Mouse (Mus musculus) midbrain, embryonic 13.5 days (tissue): ENCODE data around the gene Pold4. TPM values are rescaled to one million over a fixed set of nuclear protein-coding genes. Genes with fewer than 3 reads are reported as not detected.

Experiments used
- ATAC-seq: fragments of 200-750 bp; cut with Nextera tagmentation; 2 replicates; pipeline ENCODE4 v1.8.0; 2017; ENCODE audit warnings: mild to moderate bottlenecking, moderate TSS enrichment, moderate library complexity
- H3K27ac ChIP-seq: fragments of 300-500 bp; sonication (generic); 2 replicates; pipeline ENCODE4 v1.5.1; 2015; ENCODE audit warnings: inconsistent platforms, mild to moderate bottlenecking, moderate library complexity
- H3K27me3 ChIP-seq: fragments of 300-500 bp; sonication (generic); 2 replicates; pipeline ENCODE4 v1.6.1; 2015; ENCODE audit warnings: mild to moderate bottlenecking, inconsistent platforms
- H3K36me3 ChIP-seq: fragments of 300-500 bp; sonication (generic); 2 replicates; pipeline ENCODE4 v1.6.1; 2015; ENCODE audit warnings: mild to moderate bottlenecking, inconsistent platforms
- H3K4me1 ChIP-seq: fragments of 300-500 bp; sonication (generic); replicated peaks from 2 replicates; pipeline ENCODE4 v1.6.1; 2015; ENCODE audit warnings: inconsistent platforms
- H3K4me2 ChIP-seq: fragments of 300-500 bp; sonication (generic); replicated peaks from 2 replicates; pipeline ENCODE4 v1.6.1; 2015; ENCODE audit warnings: moderate library complexity, mild to moderate bottlenecking, inconsistent platforms
- H3K4me3 ChIP-seq: fragments of 300-500 bp; sonication (generic); replicated peaks from 2 replicates; pipeline ENCODE4 v1.5.1; 2015; ENCODE audit warnings: mild to moderate bottlenecking, inconsistent platforms
- H3K9ac ChIP-seq: fragments of 300-500 bp; sonication (generic); replicated peaks from 2 replicates; pipeline ENCODE4 v1.6.1; 2015; ENCODE audit warnings: mild to moderate bottlenecking, inconsistent platforms
- H3K9me3 ChIP-seq: fragments of 300-500 bp; sonication (generic); 2 replicates; pipeline ENCODE4 v1.6.1; 2016; ENCODE audit warnings: mild to moderate bottlenecking, inconsistent platforms
- WGBS: fragments of 180-500 bp; shearing (Covaris S2); methylation state at CpG from one replicate; pipeline ENCODE4 v1.1.7; 2015; 5-methylcytosine and 5-hydroxymethylcytosine counted together
- polyA plus RNA-seq: library from polyadenylated mRNA; unstranded; fragments of >200 nt; fragmentation: Nextera tagmentation; extraction: Ambion mirVana; gene quantifications from 2 replicates; pipeline ENCODE4 v1.2.1, GENCODE M21; 2015

Pold4 gene
- polyA plus RNA-seq, 1 experiment from 2014 or later = 15.3 TPM

DNA sequence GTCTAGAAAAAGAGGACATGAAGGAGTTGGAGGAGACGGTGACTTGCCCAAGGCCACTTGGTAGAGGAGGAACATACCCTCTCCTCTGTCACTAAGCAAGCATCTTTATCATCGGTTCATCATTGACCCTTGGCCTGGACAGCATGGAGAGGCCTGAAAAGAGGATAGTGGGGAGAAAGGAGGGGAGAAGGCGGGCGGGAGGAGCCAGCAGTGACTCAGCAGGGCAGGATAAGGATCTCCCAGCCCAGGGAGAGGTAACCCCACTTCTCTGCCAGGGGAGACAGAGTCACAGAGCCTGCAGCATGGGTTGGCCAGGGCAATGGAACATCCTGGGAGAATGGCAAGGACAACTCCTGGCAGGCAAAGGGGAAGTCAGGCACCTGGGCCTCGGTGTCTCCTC lies 23.1 kb upstream of the Pold4 start:
- 67% methylated on average over 5 of the region's 5 CpGs for WGBS
- no peaks in the 10 kb centered on the region for H3K9me3 ChIP-seq
- no peak overlapping the region for H3K9ac ChIP-seq
- H3K36me3 ChIP-seq = no peaks in the 10 kb centered on the region
- peaks cover 49% of the 10 kb centered on the region for H3K27me3 ChIP-seq
- no peak for ATAC-seq
- H3K4me1 ChIP-seq = peaks cover 12% of the 10 kb centered on the region
- H3K27ac ChIP-seq = no peak overlapping the region
- H3K4me3 ChIP-seq = no peak overlapping the region
- H3K4me2 ChIP-seq = no peak overlapping the region

DNA sequence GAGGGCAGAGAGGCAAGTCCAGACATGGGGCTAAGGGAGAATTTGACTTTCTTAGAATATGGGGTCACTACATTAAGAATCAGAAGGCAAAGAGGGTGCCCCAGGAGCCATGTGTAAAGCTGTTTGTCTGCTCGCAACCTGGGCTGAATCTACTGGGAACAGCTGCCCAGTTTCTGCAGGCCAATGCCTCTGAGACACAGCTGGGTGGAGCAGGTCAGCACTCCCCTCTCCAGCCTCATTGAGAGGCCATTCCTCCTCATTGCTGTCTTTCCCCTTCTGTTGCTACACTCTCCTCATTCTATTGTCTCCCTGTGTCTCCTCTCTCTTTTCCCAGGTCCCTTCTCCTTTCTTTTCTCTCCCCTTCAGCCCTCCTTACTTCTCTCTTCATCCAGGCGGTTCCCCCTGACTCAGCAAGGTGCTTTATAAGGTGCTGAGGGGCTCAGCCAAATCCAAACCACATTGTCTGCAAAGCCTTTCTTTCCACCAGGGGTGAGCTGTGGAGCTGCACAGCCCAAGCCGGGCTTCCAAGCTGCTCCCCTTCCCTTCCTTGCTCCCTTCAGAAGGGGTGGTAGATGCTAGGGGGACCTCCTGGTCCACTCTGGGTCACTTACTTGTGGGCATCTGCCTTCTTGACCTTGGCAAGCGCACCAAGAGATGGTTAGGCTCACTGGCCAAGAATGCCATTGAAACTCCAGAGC lies 19.7 kb upstream of the Pold4 start:
- Histone ChIP-seq H3K36me3 (no peaks in the 10 kb centered on the region), H3K9ac (no peak overlapping the region), H3K4me1 (peaks cover 41% of the 10 kb centered on the region), H3K27ac (no peak overlapping the region), H3K9me3 (no peaks in the 10 kb centered on the region), H3K27me3 (peaks cover 62% of the 10 kb centered on the region), H3K4me2 (no peak overlapping the region), H3K4me3 (no peak overlapping the region)
- no peak for ATAC-seq
- WGBS = 29% methylated on average over 4 of the region's 4 CpGs

DNA sequence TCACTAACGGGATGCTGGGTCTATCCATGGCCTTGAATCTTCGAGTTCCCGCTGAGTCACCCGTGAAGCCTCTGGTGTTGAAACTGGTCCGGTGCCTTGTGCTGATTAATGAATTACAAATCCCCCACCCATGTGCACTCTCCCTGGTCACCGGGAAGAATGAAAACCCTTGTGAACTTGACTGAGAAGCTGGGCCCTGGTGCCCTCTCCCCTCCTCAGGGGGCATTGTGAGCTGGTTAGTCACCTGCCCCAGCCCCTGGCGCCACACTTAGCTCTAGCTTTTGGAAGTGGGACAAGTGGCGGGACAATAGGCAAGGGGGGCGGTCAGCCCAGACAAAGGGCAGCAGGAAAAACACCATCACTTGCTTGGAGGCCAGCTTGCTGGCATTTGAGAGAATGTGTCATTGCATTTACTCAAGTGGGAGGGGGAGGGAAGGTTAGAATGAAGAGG lies 18.1 kb upstream of the Pold4 start:
- WGBS = 6% methylated on average over 9 of the region's 9 CpGs
- ATAC-seq = no peak
- no peak overlapping the region for H3K27ac ChIP-seq
- no peaks in the 10 kb centered on the region for H3K36me3 ChIP-seq
- H3K9ac ChIP-seq = 0 out of 2 replicates have a peak overlapping the region, but pooled peaks have one; percentile 7
- H3K4me3 ChIP-seq = no peak overlapping the region
- H3K9me3 ChIP-seq = no peaks in the 10 kb centered on the region
- H3K4me1 ChIP-seq = peaks cover 44% of the 10 kb centered on the region
- H3K27me3 ChIP-seq = peaks cover 78% of the 10 kb centered on the region
- peak overlapping the region; percentile 96 for H3K4me2 ChIP-seq

DNA sequence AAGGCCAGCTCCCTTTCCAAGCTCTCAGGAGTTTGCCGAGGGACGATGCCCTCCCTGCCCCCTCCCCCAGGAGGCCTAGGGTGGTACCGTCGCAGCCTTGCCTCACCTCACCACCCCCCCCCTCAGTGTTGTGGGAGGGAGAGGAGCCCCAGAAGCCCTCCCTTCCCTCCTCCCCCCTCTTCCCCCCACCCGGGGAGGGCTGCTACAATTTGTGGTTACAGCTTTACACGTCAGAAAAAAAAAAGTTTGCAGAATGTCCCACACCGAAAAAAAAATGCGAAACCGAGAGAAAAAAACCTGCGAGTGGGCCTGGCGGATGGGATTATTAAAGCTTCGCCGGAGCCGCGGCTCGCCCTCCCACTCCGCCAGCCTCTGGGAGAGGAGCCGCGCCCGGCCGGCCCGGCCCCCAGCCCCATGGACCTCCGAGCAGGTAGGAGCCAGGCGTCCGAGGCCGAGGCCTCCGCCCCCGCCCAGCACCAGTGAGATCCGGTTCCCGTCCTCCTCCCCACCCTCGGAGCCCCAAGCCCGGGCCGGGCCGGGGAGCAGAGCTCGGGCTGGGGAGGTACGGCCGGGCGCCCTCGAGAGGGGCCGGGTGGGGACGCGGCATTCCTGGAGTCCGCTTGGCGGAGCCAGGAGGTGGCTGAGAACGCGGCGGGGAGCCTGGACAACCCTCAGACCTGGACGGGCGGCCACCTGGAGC lies 17.5 kb upstream of the Pold4 start, which contains the start of the genes Clcf1 and AC109138.7:
Gene Clcf1, plus strand, starts transcription at position 168 of the 700 bp plus-strand sequence.
Gene AC109138.7, plus strand, starts transcription at position 287 of the 700 bp plus-strand sequence.
- Histone ChIP-seq H3K36me3 (no peaks in the 10 kb centered on the region), H3K4me1 (peaks cover 44% of the 10 kb centered on the region), H3K9me3 (no peaks in the 10 kb centered on the region), H3K4me3 (peak within 1 kb of the TSS; percentile 56), H3K9ac (peak within 1 kb of the TSS; percentile 73), H3K27ac (no peak within 1 kb of the TSS), H3K4me2 (peak within 1 kb of the TSS; percentile 96), H3K27me3 (peaks cover 81% of the 10 kb centered on the region)
- ATAC-seq = peak; percentile 66
- WGBS = under 1% methylated on average over 49 of the region's 49 CpGs

DNA sequence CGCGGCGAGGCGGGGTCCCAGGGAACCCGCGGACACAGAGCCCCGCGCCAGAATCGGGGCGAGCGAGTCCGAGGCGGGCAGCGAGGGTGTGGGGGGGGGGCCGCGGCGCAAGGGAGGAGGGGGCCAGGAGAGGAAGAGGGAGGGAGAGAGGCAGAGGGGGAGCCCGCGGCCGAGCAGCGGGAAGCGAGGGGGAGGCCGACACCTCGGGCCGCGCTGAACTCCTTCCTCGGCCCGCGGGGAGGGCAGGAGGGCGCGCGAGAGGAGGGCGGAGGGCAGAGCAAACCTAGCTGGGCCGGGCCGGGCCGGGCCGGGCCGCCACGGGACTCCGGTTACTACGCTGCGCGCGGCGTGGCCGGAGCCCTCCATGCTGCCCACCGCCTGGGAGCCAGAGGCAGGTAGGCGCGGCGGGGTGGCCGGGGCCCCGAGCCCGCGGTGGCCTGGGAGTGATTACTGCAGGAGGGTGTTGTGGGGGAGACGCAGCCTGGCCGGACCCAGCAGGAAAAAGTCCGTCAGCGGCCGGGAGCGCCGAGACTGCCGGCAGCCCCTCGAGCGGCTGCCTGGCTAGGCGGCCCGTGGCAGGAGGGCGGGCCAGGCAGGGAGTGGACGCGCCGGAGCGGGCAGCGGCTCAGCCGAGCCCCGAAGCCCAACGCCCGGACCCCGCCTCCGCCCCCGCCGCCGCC lies 16.8 kb upstream of the Pold4 start:
- Histone ChIP-seq H3K9ac (peak overlapping the region; percentile 73), H3K27ac (no peak overlapping the region), H3K4me2 (peak overlapping the region; percentile 96), H3K9me3 (no peaks in the 10 kb centered on the region), H3K36me3 (no peaks in the 10 kb centered on the region), H3K4me1 (peaks cover 44% of the 10 kb centered on the region), H3K27me3 (peaks cover 84% of the 10 kb centered on the region), H3K4me3 (peak overlapping the region; percentile 56)
- ATAC-seq = peak; percentile 12; the same call in 1 of the 2 replicates
- 0% methylated on average over 57 of the region's 81 CpGs for WGBS

DNA sequence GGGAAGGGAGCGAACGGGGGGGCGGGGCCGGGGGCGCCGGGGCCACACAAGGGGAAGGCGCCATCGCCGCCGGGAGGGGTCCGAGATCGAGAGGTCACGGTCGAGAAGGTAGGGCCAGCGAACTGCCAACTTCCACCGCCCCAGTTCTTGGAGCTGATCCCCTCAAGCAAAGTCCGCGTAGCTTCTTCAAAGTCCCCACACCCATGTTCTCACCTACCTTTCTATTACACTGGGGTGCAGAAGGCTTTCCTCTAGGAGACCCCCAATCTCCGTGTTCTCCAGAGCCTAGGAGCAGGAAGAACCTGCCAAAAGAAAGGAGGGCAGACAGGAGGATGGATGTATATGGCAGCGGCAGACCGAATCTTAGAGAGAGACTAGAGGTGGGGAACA lies 16.3 kb upstream of the Pold4 start:
- peaks cover 84% of the 10 kb centered on the region for H3K27me3 ChIP-seq
- H3K9me3 ChIP-seq = no peaks in the 10 kb centered on the region
- peak overlapping the region; percentile 56 for H3K4me3 ChIP-seq
- WGBS = 14% methylated on average over 10 of the region's 21 CpGs
- H3K27ac ChIP-seq = no peak overlapping the region
- ATAC-seq = no peak
- peak overlapping the region; percentile 73 for H3K9ac ChIP-seq
- H3K4me2 ChIP-seq = peak overlapping the region; percentile 96
- no peaks in the 10 kb centered on the region for H3K36me3 ChIP-seq
- peaks cover 44% of the 10 kb centered on the region for H3K4me1 ChIP-seq

DNA sequence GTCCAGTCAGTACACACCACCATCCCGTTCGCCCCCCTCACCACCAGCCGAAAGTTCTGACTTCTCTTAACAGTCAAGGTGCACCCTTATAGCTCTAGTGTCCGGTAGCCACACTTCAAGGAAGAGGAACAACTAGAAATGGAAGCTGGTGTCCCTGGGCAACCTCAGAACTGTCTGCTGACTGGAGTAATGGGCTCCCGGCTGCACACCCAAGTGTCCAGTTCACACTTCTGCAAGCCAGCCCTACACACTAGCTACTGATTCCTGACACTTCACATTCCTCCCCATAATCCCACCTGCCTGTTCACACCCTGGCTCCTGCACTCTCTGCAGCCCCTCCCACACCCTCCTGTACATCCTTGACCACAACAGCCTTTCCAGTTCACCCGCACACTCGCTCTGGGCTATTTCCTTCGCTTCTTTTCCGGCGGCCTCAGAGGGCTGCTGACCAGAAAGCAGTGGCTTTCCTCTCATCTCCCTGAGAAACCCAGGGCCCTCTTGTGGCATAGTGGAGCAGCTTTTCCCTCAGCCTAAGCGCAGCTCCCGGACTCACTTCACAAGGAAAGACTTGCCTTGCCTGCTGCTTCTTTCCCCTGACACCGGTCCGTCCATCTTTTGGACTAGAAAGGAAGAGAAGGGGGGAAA lies 15.5 kb upstream of the Pold4 start:
- Histone ChIP-seq H3K4me3 (no peak overlapping the region; the same call in 1 of the 2 replicates), H3K4me2 (peak overlapping the region; percentile 28), H3K36me3 (no peaks in the 10 kb centered on the region), H3K9me3 (no peaks in the 10 kb centered on the region), H3K4me1 (peaks cover 44% of the 10 kb centered on the region), H3K27me3 (peaks cover 80% of the 10 kb centered on the region), H3K9ac (no peak overlapping the region; the same call in 1 of the 2 replicates), H3K27ac (no peak overlapping the region)
- WGBS = 21% methylated on average over 14 of the region's 14 CpGs
- no peak for ATAC-seq

DNA sequence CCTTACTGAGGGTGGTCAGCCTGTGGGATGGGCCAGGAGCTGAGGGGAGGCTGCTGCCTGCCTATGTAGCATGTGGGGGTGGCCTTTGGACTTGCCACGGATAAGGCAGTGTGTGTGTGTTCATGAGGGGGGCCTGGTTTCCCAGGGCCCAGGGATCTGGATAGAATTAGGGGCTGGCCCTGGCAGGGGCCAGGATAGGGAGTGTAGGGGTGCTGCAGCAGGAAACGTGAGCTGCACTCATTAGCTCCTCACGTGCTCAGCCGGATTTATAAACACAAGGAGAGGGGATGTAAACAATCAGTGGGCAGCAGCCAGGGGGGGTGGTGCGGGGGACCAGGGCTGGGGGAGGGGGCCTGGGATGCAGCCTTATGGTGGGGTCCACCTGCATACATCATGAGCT lies 14.6 kb upstream of the Pold4 start:
- WGBS = 15% methylated on average over 5 of the region's 5 CpGs
- Histone ChIP-seq H3K4me1 (peaks cover 44% of the 10 kb centered on the region), H3K9me3 (no peaks in the 10 kb centered on the region), H3K9ac (no peak overlapping the region), H3K27me3 (peaks cover 78% of the 10 kb centered on the region), H3K27ac (no peak overlapping the region), H3K4me2 (no peak overlapping the region), H3K36me3 (no peaks in the 10 kb centered on the region), H3K4me3 (no peak overlapping the region)
- ATAC-seq = no peak

DNA sequence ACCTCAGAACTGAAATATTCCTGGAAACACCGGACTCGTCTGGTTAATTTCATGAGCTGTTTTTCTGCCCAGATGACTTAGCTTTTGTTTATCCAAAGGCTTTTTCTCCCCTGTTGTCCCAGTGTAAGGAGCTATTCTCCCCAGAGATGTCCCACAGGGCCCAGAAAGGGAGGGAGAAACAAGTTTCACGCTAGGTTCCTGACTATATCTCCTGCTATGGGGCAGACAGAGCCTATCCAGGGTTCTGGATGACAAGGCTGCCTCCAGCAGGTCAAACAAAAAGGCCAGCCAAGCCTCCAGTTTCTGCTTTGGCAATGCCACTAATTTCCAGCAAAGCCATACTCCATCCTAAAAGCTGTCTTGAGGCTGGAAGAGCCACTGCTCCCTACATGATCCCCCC lies 13.8 kb upstream of the Pold4 start:
- peaks cover 39% of the 10 kb centered on the region for H3K4me1 ChIP-seq
- 44% methylated on average over 3 of the region's 3 CpGs for WGBS
- peaks cover 72% of the 10 kb centered on the region for H3K27me3 ChIP-seq

DNA sequence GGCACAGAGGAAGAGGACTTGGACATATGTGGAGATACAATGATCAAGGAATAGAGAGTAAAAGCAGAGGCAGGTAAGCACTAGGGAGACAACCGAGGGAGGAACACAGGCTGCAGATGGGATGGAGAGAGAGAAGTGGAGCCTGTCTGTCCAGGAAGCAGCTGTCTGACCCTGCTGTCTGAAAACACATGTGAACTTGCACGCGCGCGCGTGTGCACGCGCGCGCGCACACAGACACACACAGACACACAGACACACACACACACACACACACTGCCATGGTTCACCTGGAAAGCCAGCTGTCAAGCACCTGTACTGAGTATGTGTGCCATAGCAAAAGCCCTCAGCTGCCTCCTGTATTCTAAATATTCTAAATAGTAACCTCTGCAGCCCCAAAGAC lies 13.4 kb upstream of the Pold4 start:
- peaks cover 35% of the 10 kb centered on the region for H3K4me1 ChIP-seq
- no peak overlapping the region for H3K27ac ChIP-seq
- H3K36me3 ChIP-seq = no peaks in the 10 kb centered on the region
- H3K27me3 ChIP-seq = peaks cover 67% of the 10 kb centered on the region
- ATAC-seq = no peak
- 88% methylated on average over 11 of the region's 11 CpGs for WGBS
- no peak overlapping the region for H3K4me2 ChIP-seq
- H3K4me3 ChIP-seq = no peak overlapping the region
- H3K9ac ChIP-seq = no peak overlapping the region
- H3K9me3 ChIP-seq = no peaks in the 10 kb centered on the region

More for the DNA sequence above, 13.8 kb upstream of the Pold4 start:
- Histone ChIP-seq H3K4me2 (no peak overlapping the region), H3K27ac (no peak overlapping the region), H3K4me3 (no peak overlapping the region), H3K9me3 (no peaks in the 10 kb centered on the region), H3K36me3 (no peaks in the 10 kb centered on the region), H3K9ac (no peak overlapping the region)
- ATAC-seq = no peak

DNA sequence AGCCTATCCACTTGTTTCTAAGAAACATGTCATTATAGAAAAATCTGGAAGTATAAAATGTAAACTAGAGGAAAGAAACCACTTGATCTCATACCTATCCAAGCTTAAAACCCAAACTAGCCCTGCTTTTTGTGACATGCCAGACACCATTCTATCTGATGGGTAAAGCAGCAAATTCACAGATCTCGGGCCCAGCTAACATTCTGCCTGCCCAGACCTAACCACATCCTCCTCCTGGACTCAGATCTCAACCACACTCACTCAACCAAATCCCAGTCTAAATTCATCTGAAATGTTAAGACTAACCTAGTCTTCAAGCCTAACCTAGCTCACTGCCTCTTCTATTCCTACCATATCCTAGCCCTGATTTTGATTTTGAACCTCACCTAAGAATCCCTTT lies 12.9 kb upstream of the Pold4 start:
- Histone ChIP-seq H3K4me1 (peaks cover 30% of the 10 kb centered on the region), H3K36me3 (no peaks in the 10 kb centered on the region), H3K9me3 (no peaks in the 10 kb centered on the region), H3K4me2 (no peak overlapping the region), H3K27me3 (peaks cover 62% of the 10 kb centered on the region), H3K9ac (no peak overlapping the region), H3K27ac (no peak overlapping the region), H3K4me3 (no peak overlapping the region)
- ATAC-seq = no peak
- WGBS = 74% methylated on average over 1 of the region's 1 CpGs
